Mouse (Mus musculus) intestine, embryonic 15.5 days (tissue): ENCODE results near the gene Rnf8. TPM values are rescaled to one million over a fixed set of nuclear protein-coding genes. Genes with fewer than 3 reads are reported as not detected.
A peak's percentile ranks its signal among the peaks of the same experiment; 100 is the strongest.

Source experiments
- ATAC-seq: fragments of 200-750 bp; cut with Nextera tagmentation; 2 replicates; pipeline ENCODE4 v1.8.0; 2017; ENCODE audit warnings: moderate TSS enrichment, moderate library complexity
- H3K27ac ChIP-seq: fragments of 300-500 bp; sonication (generic); 2 replicates; pipeline ENCODE4 v1.5.1; 2015; ENCODE audit warnings: mild to moderate bottlenecking, inconsistent platforms
- H3K27me3 ChIP-seq: fragments of 300-500 bp; sonication (generic); replicated peaks from 2 replicates; pipeline ENCODE4 v1.6.1; 2015; ENCODE audit warnings: inconsistent platforms
- H3K36me3 ChIP-seq: fragments of 300-500 bp; sonication (generic); 2 replicates; pipeline ENCODE4 v1.6.1; 2015; ENCODE audit warnings: inconsistent platforms
- H3K4me1 ChIP-seq: fragments of 300-500 bp; sonication (generic); replicated peaks from 2 replicates; pipeline ENCODE4 v1.6.1; 2015; ENCODE audit warnings: inconsistent platforms
- H3K4me2 ChIP-seq: fragments of 300-500 bp; sonication (generic); replicated peaks from 2 replicates; pipeline ENCODE4 v1.6.1; 2015; ENCODE audit warnings: mild to moderate bottlenecking, inconsistent platforms
- H3K4me3 ChIP-seq: fragments of 300-500 bp; sonication (generic); replicated peaks from 2 replicates; pipeline ENCODE4 v1.5.1; 2015; ENCODE audit warnings: inconsistent platforms
- H3K9ac ChIP-seq: fragments of 300-500 bp; sonication (generic); 2 replicates; pipeline ENCODE4 v1.6.1; 2015; ENCODE audit warnings: inconsistent platforms
- H3K9me3 ChIP-seq: fragments of 300-500 bp; sonication (generic); 2 replicates; pipeline ENCODE4 v1.6.1; 2016; ENCODE audit warnings: inconsistent platforms
- WGBS: fragments of 180-500 bp; shearing (Covaris S2); methylation state at CpG from one replicate; pipeline ENCODE4 v1.1.7; 2015; 5-methylcytosine and 5-hydroxymethylcytosine counted together
- polyA plus RNA-seq: library from polyadenylated mRNA; unstranded; fragments of >200 nt; fragmentation: Nextera tagmentation; extraction: Ambion mirVana; gene quantifications from 2 replicates; pipeline ENCODE4 v1.2.1, GENCODE M21; 2015

Gene Rnf8
- 62.8 and 64.4 TPM in 2 replicates for polyA plus RNA-seq

DNA sequence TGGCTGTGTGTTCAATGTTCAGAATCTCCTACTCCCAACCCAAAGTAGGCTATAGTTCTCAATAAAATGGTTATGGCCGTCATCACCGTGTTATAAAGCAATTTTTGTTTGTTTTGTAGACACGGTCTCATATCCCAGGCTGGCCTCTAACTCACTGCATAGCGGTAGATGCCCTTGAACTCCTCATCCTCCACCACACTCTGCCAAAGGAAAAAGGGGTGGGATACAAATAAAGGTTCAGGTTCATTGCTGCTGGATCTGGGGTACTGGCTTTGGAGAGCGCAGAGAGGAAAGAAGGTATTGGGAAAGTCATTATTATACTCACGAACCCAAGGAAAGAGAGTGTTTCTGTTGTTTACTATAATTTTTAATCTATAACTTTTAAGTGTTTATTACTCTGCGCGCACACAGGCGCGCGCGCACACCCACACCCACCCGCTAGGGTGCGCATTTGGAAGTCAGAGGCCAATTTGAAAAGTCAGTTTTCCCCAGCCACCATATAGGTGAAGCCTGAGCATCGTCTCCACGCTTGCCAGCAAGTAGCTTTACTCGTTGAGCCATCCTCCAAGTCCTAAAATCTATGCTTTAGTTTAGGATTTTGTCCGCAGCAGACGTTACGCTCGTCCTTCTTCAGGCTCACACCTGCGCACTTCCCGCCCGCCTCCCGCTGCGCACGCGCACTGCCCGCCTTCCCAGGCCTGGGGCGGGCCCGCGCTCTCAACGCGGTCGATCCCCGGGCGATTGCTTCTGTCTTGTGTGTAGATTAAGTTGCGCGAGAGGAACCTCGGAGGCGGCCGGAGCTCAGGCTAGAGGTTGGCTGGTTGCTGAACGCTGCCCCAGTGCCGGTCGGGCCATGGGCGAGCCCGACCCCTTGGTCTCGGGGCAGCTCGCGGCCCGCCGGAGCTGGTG, at the start of gene Rnf8, which contains the start of gene Gm28043:
Gene Rnf8 (plus strand): TSS at position 676 of the 909 bp plus-strand sequence.
Gene Gm28043 (plus strand): TSS at position 762 of the 909 bp plus-strand sequence.
- 1% methylated on average over 52 of the region's 52 CpGs for WGBS
- peak within 1 kb of the TSS; percentile 96 for H3K9ac ChIP-seq
- H3K4me3 ChIP-seq: peak within 1 kb of the TSS; percentile 99
- no peaks in the 10 kb centered on the region for H3K36me3 ChIP-seq
- no peaks in the 10 kb centered on the region for H3K9me3 ChIP-seq
- peaks cover 15% of the 10 kb centered on the region; the same call in 1 of the 2 replicates for H3K4me1 ChIP-seq
- no peaks in the 10 kb centered on the region for H3K27me3 ChIP-seq
- peak; percentile 97 for ATAC-seq
- H3K27ac ChIP-seq: peak within 1 kb of the TSS; percentile 96
- H3K4me2 ChIP-seq: peak within 1 kb of the TSS; percentile 75

DNA sequence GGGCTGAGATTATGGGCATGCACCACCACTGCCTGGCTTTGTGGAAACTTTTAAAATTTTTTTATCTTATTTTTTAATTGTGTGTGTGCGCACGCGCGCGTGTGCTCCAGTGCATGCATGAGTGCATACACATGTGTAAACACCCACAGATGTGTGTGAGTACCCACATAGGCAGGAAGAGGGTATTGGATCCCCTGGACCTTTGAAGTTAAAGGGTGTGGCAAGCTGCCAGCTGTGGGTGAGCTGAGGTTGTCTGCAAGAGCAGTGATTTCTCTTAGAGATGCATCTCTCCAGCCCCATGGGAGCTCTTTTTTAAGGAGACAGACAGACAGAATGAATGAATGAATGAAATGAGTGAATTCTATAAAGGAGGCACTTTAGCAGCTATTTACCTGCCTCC, 49.1 kb upstream of the Rnf8 start:
- no peak overlapping the region for H3K27ac ChIP-seq
- H3K4me3 ChIP-seq: no peak overlapping the region
- H3K4me2 ChIP-seq: no peak overlapping the region
- no peaks in the 10 kb centered on the region for H3K27me3 ChIP-seq
- peaks cover 8% of the 10 kb centered on the region for H3K36me3 ChIP-seq
- WGBS: 96% methylated on average over 5 of the region's 5 CpGs
- ATAC-seq: no peak
- no peak overlapping the region for H3K9ac ChIP-seq
- H3K9me3 ChIP-seq: no peaks in the 10 kb centered on the region
- H3K4me1 ChIP-seq: no peaks in the 10 kb centered on the region

DNA sequence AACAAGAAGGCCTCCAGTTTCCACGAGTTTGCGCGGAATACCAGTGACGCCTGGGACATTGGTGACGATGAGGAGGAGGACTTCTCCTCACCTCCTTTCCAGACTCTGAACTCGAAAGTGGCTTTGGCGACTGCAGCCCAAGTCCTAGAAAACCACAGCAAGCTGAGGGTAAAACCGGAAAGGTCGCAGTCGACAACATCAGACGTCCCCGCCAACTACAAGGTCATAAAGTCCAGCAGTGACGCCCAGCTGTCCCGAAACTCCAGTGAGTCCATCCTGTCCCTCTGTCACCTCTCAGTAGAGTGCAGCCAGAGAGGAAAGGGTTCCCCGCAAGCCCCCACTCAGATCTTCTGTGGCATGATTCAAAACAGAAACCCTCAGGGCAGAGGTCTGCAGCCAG, 46.2 kb upstream of the Rnf8 start:
- WGBS: 91% methylated on average over 15 of the region's 15 CpGs
- Histone ChIP-seq H3K27me3 (no peaks in the 10 kb centered on the region), H3K9me3 (no peaks in the 10 kb centered on the region), H3K9ac (no peak overlapping the region), H3K27ac (no peak overlapping the region), H3K36me3 (peaks cover 13% of the 10 kb centered on the region), H3K4me1 (no peaks in the 10 kb centered on the region), H3K4me2 (no peak overlapping the region), H3K4me3 (no peak overlapping the region)
- no peak for ATAC-seq

DNA sequence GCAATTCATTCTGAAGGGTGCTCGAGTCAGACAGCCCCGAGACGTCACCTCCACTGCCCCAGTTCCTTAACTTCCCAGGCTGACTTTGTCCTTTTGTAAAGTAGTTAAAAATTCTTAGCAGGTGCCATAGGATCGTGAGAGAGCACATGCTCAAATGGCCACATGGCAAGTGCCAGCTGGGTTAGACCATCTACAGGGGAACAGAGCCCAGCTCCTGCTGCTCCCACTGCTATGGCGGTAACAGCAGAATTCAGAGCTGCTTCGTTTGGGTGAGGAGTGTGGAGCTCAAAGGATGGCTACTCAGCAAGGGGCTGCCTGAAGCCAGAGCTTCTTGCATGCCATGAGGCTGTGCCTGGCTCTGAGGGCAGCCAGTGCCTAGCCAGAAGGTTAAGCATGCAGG, 44.8 kb upstream of the Rnf8 start:
- H3K9me3 ChIP-seq: no peaks in the 10 kb centered on the region
- no peak overlapping the region for H3K9ac ChIP-seq
- H3K27ac ChIP-seq: no peak overlapping the region
- ATAC-seq: no peak
- no peak overlapping the region for H3K4me2 ChIP-seq
- H3K27me3 ChIP-seq: no peaks in the 10 kb centered on the region
- WGBS: 90% methylated on average over 6 of the region's 6 CpGs
- H3K4me1 ChIP-seq: no peaks in the 10 kb centered on the region
- peaks cover 12% of the 10 kb centered on the region for H3K36me3 ChIP-seq
- no peak overlapping the region for H3K4me3 ChIP-seq

DNA sequence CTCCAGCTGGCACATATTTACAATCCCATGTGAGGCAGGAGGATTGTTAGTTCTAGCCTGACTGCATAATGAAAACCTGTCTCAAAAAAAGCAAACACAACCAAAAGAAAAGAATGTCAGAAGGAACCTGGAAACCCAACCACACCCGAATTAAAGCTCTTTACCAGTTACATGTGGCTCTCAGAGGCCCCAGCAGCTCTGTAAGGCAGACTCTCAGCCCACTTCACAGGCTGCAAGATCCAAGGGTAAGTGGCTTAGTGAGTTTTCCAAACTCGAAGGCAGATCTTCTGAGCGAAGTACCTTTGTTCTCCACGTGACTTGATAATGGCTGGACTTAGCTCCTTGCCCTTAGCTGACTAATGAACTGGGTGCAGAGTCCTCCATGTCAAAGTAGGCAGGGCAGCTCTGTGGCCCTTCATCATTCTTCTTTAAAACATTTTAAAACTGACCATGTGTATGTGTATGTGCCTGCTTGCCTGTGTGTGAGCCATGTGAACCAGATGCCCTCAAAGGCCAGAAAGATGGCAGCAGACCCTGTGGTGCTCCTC, 34.9 kb upstream of the Rnf8 start:
- 67% methylated on average over 4 of the region's 4 CpGs for whole genome bisulfite sequencing
- H3K9me3 ChIP-seq: no peaks in the 10 kb centered on the region
- peak; percentile 84 for ATAC-seq
- H3K36me3 ChIP-seq: peaks cover 8% of the 10 kb centered on the region; the same call in 1 of the 2 replicates
- H3K27me3 ChIP-seq: no peaks in the 10 kb centered on the region
- H3K27ac ChIP-seq: peak overlapping the region; percentile 51
- no peak overlapping the region for H3K4me3 ChIP-seq
- H3K4me2 ChIP-seq: no peak overlapping the region
- H3K4me1 ChIP-seq: 0 out of 2 replicates have a peak, but pooled peaks cover 5% of the 10 kb centered on the region
- no peak overlapping the region for H3K9ac ChIP-seq

DNA sequence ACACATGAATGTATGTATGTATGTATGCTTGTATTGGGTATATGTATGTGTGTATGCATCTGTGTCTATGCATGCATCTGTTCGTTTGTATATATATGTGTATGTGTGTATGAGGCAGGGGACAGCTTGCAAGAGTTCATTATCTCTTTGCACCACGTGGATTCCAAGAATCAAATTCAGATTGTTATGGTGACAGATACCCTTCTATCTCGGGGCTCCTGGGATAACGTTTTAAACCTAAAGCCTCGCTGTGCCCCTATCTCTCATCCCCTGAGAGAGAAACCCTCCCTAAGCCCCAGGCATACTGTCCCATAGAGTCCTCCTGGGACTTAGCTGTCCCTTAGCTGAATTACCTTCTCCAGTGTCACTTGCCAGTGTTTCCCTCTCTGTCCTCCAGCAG, 31.0 kb upstream of the Rnf8 start:
- no peak overlapping the region for H3K4me3 ChIP-seq
- no peak overlapping the region for H3K4me2 ChIP-seq
- 85% methylated on average over 5 of the region's 5 CpGs for WGBS
- no peak overlapping the region for H3K27ac ChIP-seq
- H3K4me1 ChIP-seq: 0 out of 2 replicates have a peak, but pooled peaks cover 5% of the 10 kb centered on the region
- H3K9me3 ChIP-seq: no peaks in the 10 kb centered on the region
- no peaks in the 10 kb centered on the region for H3K27me3 ChIP-seq
- no peak overlapping the region for H3K9ac ChIP-seq
- ATAC-seq: no peak
- peaks cover 8% of the 10 kb centered on the region; the same call in 1 of the 2 replicates for H3K36me3 ChIP-seq

DNA sequence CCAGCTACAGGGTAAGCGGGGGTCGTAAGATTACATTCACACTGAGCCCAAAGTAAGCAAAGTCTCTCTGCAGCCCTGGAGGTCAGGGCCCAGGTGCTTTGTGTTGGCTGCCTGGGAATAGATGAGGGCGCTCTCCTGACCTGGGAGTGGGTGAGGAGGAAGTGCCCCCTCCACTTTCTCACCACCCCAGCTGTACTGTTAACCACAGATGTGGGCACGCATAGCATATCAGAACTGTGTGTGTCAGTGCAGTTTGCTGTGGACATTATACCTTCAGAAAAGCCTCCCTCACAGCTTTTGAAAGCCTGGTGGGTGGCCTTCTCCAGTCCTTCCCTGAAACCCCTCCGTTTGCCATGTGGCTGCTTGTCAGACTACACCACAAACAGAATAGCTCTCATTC, 30.3 kb upstream of the Rnf8 start:
- H3K4me3 ChIP-seq: no peak overlapping the region
- H3K36me3 ChIP-seq: 0 out of 2 replicates have a peak, but pooled peaks cover under 1% of the 10 kb centered on the region
- H3K9ac ChIP-seq: no peak overlapping the region
- H3K4me1 ChIP-seq: peaks cover 5% of the 10 kb centered on the region; the same call in 1 of the 2 replicates
- no peak overlapping the region for H3K4me2 ChIP-seq
- no peak for ATAC-seq
- no peak overlapping the region for H3K27ac ChIP-seq
- 61% methylated on average over 5 of the region's 5 CpGs for WGBS
- no peaks in the 10 kb centered on the region for H3K9me3 ChIP-seq
- no peaks in the 10 kb centered on the region for H3K27me3 ChIP-seq

DNA sequence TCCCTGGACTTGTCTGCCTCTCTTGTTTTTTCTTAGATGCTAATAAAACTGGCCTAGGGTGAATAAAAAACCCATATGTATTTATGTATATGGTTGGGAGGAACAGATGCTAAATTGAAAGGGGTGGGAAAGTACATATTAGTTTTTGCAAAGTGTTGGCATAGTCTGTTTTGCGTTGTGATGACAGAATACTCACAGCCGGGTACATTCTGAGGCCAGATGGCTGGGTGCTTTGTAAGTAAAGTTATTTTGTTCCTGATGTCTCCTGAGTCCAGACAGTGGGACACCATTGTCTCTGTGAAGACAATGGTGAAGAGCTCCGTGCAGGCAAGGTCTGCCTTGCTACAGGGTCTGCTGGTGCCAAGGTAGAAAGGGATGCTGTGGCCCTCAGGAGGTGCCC, 29.9 kb upstream of the Rnf8 start:
- Histone ChIP-seq H3K27me3 (no peaks in the 10 kb centered on the region), H3K36me3 (no peaks in the 10 kb centered on the region), H3K4me1 (peaks cover 6% of the 10 kb centered on the region; the same call in 1 of the 2 replicates), H3K9ac (no peak overlapping the region), H3K9me3 (no peaks in the 10 kb centered on the region), H3K4me3 (no peak overlapping the region), H3K27ac (no peak overlapping the region), H3K4me2 (no peak overlapping the region)
- no peak for ATAC-seq
- 69% methylated on average over 3 of the region's 3 CpGs for WGBS

DNA sequence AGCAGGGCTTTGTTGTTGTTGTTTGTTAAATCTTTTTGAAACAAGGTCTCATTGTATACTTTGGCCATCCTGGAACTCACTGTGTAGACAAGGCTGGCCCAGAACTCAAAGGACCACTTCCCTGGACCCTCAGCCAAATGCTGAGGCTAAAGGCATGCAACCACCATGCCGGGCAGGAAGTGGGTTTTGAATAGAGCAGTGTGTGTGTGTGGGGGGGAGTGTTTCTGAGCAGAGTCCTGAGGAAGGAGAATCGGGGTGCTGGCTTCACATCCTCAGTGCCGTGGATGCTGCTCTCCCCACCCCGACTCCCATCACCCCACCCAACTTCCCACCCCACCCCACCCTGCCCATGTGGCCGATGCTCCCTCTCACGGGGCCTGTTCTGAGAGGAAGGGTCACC, 29.1 kb upstream of the Rnf8 start:
- no peaks in the 10 kb centered on the region for H3K36me3 ChIP-seq
- H3K27me3 ChIP-seq: no peaks in the 10 kb centered on the region
- H3K4me2 ChIP-seq: no peak overlapping the region
- H3K27ac ChIP-seq: no peak overlapping the region
- H3K9ac ChIP-seq: no peak overlapping the region
- peaks cover 6% of the 10 kb centered on the region; the same call in 1 of the 2 replicates for H3K4me1 ChIP-seq
- no peak overlapping the region for H3K4me3 ChIP-seq
- ATAC-seq: no peak
- WGBS: 87% methylated on average over 6 of the region's 6 CpGs
- H3K9me3 ChIP-seq: no peaks in the 10 kb centered on the region

DNA sequence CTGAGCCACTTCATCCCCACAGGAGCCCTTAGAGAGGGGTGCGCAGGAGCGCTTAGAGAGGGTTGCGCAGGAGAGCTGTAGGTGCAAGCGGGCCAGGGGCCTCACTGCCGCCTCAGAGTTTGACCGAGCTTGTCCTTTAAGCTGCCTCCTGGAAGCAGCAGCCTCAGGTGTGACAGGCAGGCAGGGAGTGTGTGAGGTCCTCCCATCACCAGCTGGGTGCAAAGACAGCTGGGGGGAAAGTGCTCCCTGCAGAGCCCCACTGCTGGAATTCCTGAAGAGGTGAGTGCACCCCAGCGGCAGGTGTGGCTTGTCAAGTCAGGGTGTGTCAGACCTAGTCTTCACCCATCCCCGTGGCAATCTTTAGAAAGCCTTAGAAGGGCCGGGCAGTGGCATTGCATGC, 27.7 kb upstream of the Rnf8 start:
- no peaks in the 10 kb centered on the region for H3K36me3 ChIP-seq
- H3K27ac ChIP-seq: no peak overlapping the region
- 0 out of 2 replicates have a peak, but pooled peaks have one; percentile 25 for ATAC-seq
- no peak overlapping the region for H3K4me3 ChIP-seq
- no peaks in the 10 kb centered on the region for H3K9me3 ChIP-seq
- no peak overlapping the region for H3K9ac ChIP-seq
- WGBS: 74% methylated on average over 9 of the region's 9 CpGs
- H3K27me3 ChIP-seq: no peaks in the 10 kb centered on the region
- peaks cover 6% of the 10 kb centered on the region; the same call in 1 of the 2 replicates for H3K4me1 ChIP-seq
- no peak overlapping the region for H3K4me2 ChIP-seq

DNA sequence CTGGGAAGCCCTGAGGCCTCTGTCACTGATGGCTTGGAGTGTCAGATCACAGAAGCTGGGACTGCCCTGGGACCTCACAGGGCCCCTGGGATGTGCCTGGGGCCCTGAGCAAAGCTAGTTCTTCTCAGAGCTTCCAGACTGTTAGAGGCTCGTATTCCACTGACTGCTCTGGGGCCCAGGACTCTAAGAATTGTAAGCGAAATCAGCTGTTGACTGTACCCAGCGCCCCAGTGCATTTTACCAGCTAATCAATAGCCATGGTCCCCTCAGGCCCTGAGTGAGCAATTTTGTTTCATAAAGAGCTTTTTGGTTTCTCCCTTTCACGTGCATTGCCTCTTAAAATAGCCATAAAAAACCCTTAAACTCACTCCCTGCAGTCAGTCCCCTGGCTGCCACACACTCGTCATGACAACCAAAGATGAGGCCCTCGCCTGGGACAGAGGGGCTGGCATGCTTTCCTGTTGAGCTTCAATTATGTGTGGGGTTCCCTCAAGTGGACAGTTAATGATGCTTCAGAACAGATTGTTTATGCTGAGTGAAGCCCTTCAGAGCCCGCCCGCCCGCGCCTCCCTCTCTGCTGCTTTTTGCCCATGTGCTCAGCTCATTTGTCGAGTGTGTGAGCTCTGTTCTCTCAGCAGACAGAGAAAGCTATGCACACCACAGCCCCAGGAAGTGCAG, 25.2 kb upstream of the Rnf8 start:
- Histone ChIP-seq H3K27ac (no peak overlapping the region), H3K27me3 (no peaks in the 10 kb centered on the region), H3K4me3 (no peak overlapping the region), H3K36me3 (no peaks in the 10 kb centered on the region), H3K4me1 (peaks cover 6% of the 10 kb centered on the region; the same call in 1 of the 2 replicates), H3K9me3 (no peaks in the 10 kb centered on the region), H3K4me2 (no peak overlapping the region), H3K9ac (no peak overlapping the region)
- no peak for ATAC-seq
- WGBS: 45% methylated on average over 11 of the region's 11 CpGs
